Mouse (Mus musculus): Measurements from ENCODE around the gene S1pr5.

GRCm38 (mm10) chr9:21233805-21234204 lies 14.4 kb downstream of the S1pr5 start:
- TF ChIP-seq CTCF (IDR thresholded peaks at IDR 0.05; ENCODE audit: low read depth, low read length) = no peak
- no peak for TF ChIP-seq POLR2A (IDR thresholded peaks at IDR 0.05; ENCODE audit: extremely low read depth, insufficient read depth, low read length)
